Mouse (Mus musculus): Measurements from ENCODE around the gene Cnnm1. TPM values are rescaled to one million over a fixed set of nuclear protein-coding genes. Genes with fewer than 3 reads are reported as not detected.
A peak's percentile ranks its signal among the peaks of the same experiment; 100 is the strongest.

The Cnnm1 gene
- polyA plus RNA-seq, 1 experiment from 2014 or later: 0.14 TPM

- peak overlapping the region; percentile 28 for H3K4me3 ChIP-seq
- H3K27ac ChIP-seq: peak overlapping the region; percentile 69
- peaks cover 57% of the 10 kb centered on the region for H3K4me1 ChIP-seq
- peaks cover 16% of the 10 kb centered on the region; the same call in 1 of the 2 replicates for H3K36me3 ChIP-seq
- H3K27me3 ChIP-seq (ENCODE audit: insufficient read depth, poor library complexity, severe bottlenecking): no peaks in the 10 kb centered on the region
- 31% methylated on average over 9 of the region's 10 CpGs for WGBS
- DNase-seq (ENCODE audit: low spot score): no peak
- no peaks in the 10 kb centered on the region for H3K9me3 ChIP-seq
Observed at GRCm38 (mm10) chr19:43520402-43520801, 80.2 kb downstream of the Cnnm1 start.

GRCm38 (mm10) chr19:43521362-43521761 lies 81.1 kb downstream of the Cnnm1 start:
- Histone ChIP-seq H3K9me3 (no peaks in the 10 kb centered on the region), H3K36me3 (peaks cover 7% of the 10 kb centered on the region; the same call in 1 of the 2 replicates), H3K4me3 (no peak overlapping the region), H3K4me1 (peaks cover 54% of the 10 kb centered on the region), H3K27me3 (ENCODE audit: insufficient read depth, poor library complexity, severe bottlenecking) (no peaks in the 10 kb centered on the region), H3K27ac (no peak overlapping the region)
- 66% methylated on average over 8 of the region's 8 CpGs for WGBS
- no peak for DNase-seq (ENCODE audit: low spot score)

GRCm38 (mm10) chr19:43521996-43522395 lies 81.8 kb downstream of the Cnnm1 start:
- peaks cover 50% of the 10 kb centered on the region for H3K4me1 ChIP-seq
- peaks cover 6% of the 10 kb centered on the region; the same call in 1 of the 2 replicates for H3K36me3 ChIP-seq
- no peaks in the 10 kb centered on the region for H3K9me3 ChIP-seq
- no peak for DNase-seq (ENCODE audit: low spot score)
- H3K4me3 ChIP-seq: no peak overlapping the region; the same call in 1 of the 2 replicates
- H3K27ac ChIP-seq: no peak overlapping the region
- H3K27me3 ChIP-seq (ENCODE audit: insufficient read depth, poor library complexity, severe bottlenecking): no peaks in the 10 kb centered on the region
- 78% methylated on average over 9 of the region's 9 CpGs for WGBS

- Histone ChIP-seq H3K4me1 (peaks cover 53% of the 10 kb centered on the region), H3K27me3 (ENCODE audit: insufficient read depth, poor library complexity, severe bottlenecking) (no peaks in the 10 kb centered on the region), H3K27ac (peak overlapping the region; percentile 93), H3K4me3 (peak overlapping the region; percentile 73), H3K36me3 (0 out of 2 replicates have a peak, but pooled peaks cover 3% of the 10 kb centered on the region), H3K9me3 (no peaks in the 10 kb centered on the region)
- DNase-seq (ENCODE audit: low spot score): no peak
- WGBS: 4% methylated on average over 12 of the region's 12 CpGs
Observed at GRCm38 (mm10) chr19:43523551-43523950, 83.3 kb downstream of the Cnnm1 start.

- peak; percentile 99 for DNase-seq (ENCODE audit: low spot score)
- Histone ChIP-seq H3K4me3 (peak within 1 kb of the TSS; percentile 73), H3K36me3 (no peaks in the 10 kb centered on the region), H3K4me1 (peaks cover 49% of the 10 kb centered on the region), H3K9me3 (no peaks in the 10 kb centered on the region), H3K27me3 (ENCODE audit: insufficient read depth, poor library complexity, severe bottlenecking) (no peaks in the 10 kb centered on the region), H3K27ac (peak within 1 kb of the TSS; percentile 93)
- WGBS: under 1% methylated on average over 58 of the region's 58 CpGs
Observed at GRCm38 (mm10) chr19:43524187-43525103, 84.2 kb downstream of the Cnnm1 start, which contains the start of gene Got1. TSS of gene Got1 (minus strand) at chr19:43524605.

- 15% methylated on average over 10 of the region's 10 CpGs for WGBS
- Histone ChIP-seq H3K27ac (peak overlapping the region; percentile 93), H3K36me3 (no peaks in the 10 kb centered on the region), H3K27me3 (ENCODE audit: insufficient read depth, poor library complexity, severe bottlenecking) (no peaks in the 10 kb centered on the region), H3K4me1 (peaks cover 42% of the 10 kb centered on the region), H3K9me3 (no peaks in the 10 kb centered on the region), H3K4me3 (peak overlapping the region; percentile 73)
- DNase-seq (ENCODE audit: low spot score): peak; percentile 79
Observed at GRCm38 (mm10) chr19:43525104-43525482, 84.9 kb downstream of the Cnnm1 start.

- H3K9me3 ChIP-seq: no peaks in the 10 kb centered on the region
- H3K4me3 ChIP-seq: peak overlapping the region; percentile 73
- peaks cover 38% of the 10 kb centered on the region for H3K4me1 ChIP-seq
- no peaks in the 10 kb centered on the region for H3K36me3 ChIP-seq
- H3K27ac ChIP-seq: peak overlapping the region; percentile 93
- DNase-seq (ENCODE audit: low spot score): no peak
- 87% methylated on average over 7 of the region's 7 CpGs for WGBS
- no peaks in the 10 kb centered on the region for H3K27me3 ChIP-seq (ENCODE audit: insufficient read depth, poor library complexity, severe bottlenecking)
Observed at GRCm38 (mm10) chr19:43525566-43525965, 85.3 kb downstream of the Cnnm1 start.

GRCm38 (mm10) chr19:43526025-43526424 lies 85.8 kb downstream of the Cnnm1 start:
- Histone ChIP-seq H3K27ac (peak overlapping the region; percentile 93; the same call in 1 of the 2 replicates), H3K27me3 (ENCODE audit: insufficient read depth, poor library complexity, severe bottlenecking) (no peaks in the 10 kb centered on the region)

GRCm38 (mm10) chr19:43527131-43527530 lies 86.9 kb downstream of the Cnnm1 start:
- H3K36me3 ChIP-seq: no peaks in the 10 kb centered on the region
- H3K27me3 ChIP-seq (ENCODE audit: insufficient read depth, poor library complexity, severe bottlenecking): no peaks in the 10 kb centered on the region
- DNase-seq (ENCODE audit: low spot score): no peak
- 10% methylated on average over 11 of the region's 11 CpGs for WGBS
- H3K4me1 ChIP-seq: peaks cover 24% of the 10 kb centered on the region
- no peak overlapping the region for H3K4me3 ChIP-seq
- no peaks in the 10 kb centered on the region for H3K9me3 ChIP-seq
- H3K27ac ChIP-seq: no peak overlapping the region

More at GRCm38 (mm10) chr19:43526025-43526424, 85.8 kb downstream of the Cnnm1 start:
- DNase-seq (ENCODE audit: low spot score): no peak
- no peaks in the 10 kb centered on the region for H3K9me3 ChIP-seq
- no peaks in the 10 kb centered on the region for H3K36me3 ChIP-seq
- 92% methylated on average over 9 of the region's 9 CpGs for WGBS
- peaks cover 34% of the 10 kb centered on the region for H3K4me1 ChIP-seq
- no peak overlapping the region for H3K4me3 ChIP-seq

- no peaks in the 10 kb centered on the region for H3K36me3 ChIP-seq
- no peak for DNase-seq (ENCODE audit: low spot score)
- no peaks in the 10 kb centered on the region for H3K9me3 ChIP-seq
- H3K27me3 ChIP-seq (ENCODE audit: insufficient read depth, poor library complexity, severe bottlenecking): no peaks in the 10 kb centered on the region
- peaks cover 18% of the 10 kb centered on the region for H3K4me1 ChIP-seq
- 79% methylated on average over 8 of the region's 8 CpGs for WGBS
- no peak overlapping the region for H3K27ac ChIP-seq
- no peak overlapping the region for H3K4me3 ChIP-seq
Observed at GRCm38 (mm10) chr19:43528056-43528587, 87.9 kb downstream of the Cnnm1 start.

GRCm38 (mm10) chr19:43530197-43530770 lies 90.0 kb downstream of the Cnnm1 start:
- Histone ChIP-seq H3K27ac (no peak overlapping the region), H3K4me1 (peaks cover 5% of the 10 kb centered on the region), H3K9me3 (no peaks in the 10 kb centered on the region), H3K4me3 (peak overlapping the region; percentile 38), H3K27me3 (ENCODE audit: insufficient read depth, poor library complexity, severe bottlenecking) (no peaks in the 10 kb centered on the region), H3K36me3 (no peaks in the 10 kb centered on the region)
- DNase-seq (ENCODE audit: low spot score): peak; percentile 91
- WGBS: 4% methylated on average over 13 of the region's 13 CpGs

- Histone ChIP-seq H3K27ac (no peak overlapping the region), H3K36me3 (no peaks in the 10 kb centered on the region), H3K4me3 (no peak overlapping the region), H3K27me3 (ENCODE audit: insufficient read depth, poor library complexity, severe bottlenecking) (no peaks in the 10 kb centered on the region), H3K9me3 (no peaks in the 10 kb centered on the region), H3K4me1 (peaks cover 3% of the 10 kb centered on the region; the same call in 1 of the 2 replicates)
- 41% methylated on average over 12 of the region's 12 CpGs for WGBS
- no peak for DNase-seq (ENCODE audit: low spot score)
Observed at GRCm38 (mm10) chr19:43530921-43531320, 90.7 kb downstream of the Cnnm1 start.

GRCm38 (mm10) chr19:43535372-43535771 lies 95.1 kb downstream of the Cnnm1 start:
- 90% methylated on average over 3 of the region's 3 CpGs for WGBS
- no peak for DNase-seq (ENCODE audit: low spot score)
- H3K36me3 ChIP-seq: no peaks in the 10 kb centered on the region
- H3K9me3 ChIP-seq: no peaks in the 10 kb centered on the region
- peaks cover 18% of the 10 kb centered on the region; the same call in 1 of the 2 replicates for H3K27me3 ChIP-seq (ENCODE audit: insufficient read depth, poor library complexity, severe bottlenecking)
- no peaks in the 10 kb centered on the region for H3K4me1 ChIP-seq
- H3K27ac ChIP-seq: no peak overlapping the region
- no peak overlapping the region for H3K4me3 ChIP-seq

All from heart, embryonic 10.5 days (tissue).